Mouse (Mus musculus) cerebellum, adult 9-11 months (tissue): ENCODE measurements around the gene Nsd1.
"Not testable (repeated sequence)": the region's sequence is repeated elsewhere in the genome, so short reads cannot be mapped to it uniquely, and the experiment has no call there.

ENCODE experiments used
- DNase-seq: peaks from one replicate; pipeline ENCODE4 v3.0.0; 2022

The Nsd1 gene

DNA sequence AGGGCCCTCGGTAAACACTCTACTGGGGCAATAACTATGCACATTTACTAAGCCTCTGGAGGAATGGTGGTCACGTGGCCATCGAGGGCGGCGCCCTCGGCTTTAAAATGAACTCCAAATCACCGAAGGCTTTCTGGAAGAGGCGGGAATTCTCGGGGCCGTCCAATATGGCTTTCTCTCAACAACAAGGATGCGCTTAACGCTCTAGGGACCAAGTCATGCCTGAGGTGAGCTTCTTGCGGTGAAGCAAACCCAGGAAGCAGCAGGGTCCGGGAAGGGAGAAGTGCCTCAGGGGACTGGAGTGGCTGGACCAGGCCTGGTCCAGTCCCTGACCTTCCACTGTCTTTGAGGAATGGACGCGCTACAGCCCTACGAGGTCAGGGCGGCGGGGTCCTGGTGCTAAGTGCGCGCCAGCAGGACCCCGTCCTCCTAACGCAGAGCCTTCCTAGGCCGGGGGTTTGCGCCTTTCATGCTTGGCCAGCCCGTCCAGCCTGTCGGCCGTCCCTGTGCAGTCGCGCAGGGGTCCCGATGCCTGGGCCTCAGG, at the start of gene Nsd1:
Nsd1 (plus strand) TSS at position 134 of the 544 bp plus-strand sequence.
- DNase-seq = no peak

GRCm38 (mm10) chr13:55162365-55162764, 47.2 kb upstream of the Nsd1 start:
- no peak for DNase-seq

DNA sequence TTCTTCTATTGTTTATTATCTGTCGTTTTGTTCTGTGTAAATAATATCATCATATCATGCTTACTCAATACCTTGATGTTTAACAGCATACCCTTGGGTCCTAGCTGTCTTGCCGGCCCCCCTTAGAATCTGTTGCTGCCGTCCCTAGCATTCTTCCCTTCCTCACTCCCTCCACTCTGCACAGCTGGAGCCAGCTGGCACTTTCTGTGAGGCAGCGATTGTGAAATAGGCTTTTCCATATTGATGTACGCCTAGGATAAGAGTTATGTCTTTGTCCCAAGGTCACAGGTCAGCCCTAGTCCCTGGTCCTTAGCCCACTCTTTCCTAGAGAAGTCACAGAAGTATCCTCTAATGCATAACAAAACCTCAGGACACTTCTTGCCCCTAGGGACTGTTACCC, 46.0 kb upstream of the Nsd1 start:
- no peak for DNase-seq

GRCm38 (mm10) chr13:55165831-55166339, 43.7 kb upstream of the Nsd1 start:
- no peak for DNase-seq

DNA sequence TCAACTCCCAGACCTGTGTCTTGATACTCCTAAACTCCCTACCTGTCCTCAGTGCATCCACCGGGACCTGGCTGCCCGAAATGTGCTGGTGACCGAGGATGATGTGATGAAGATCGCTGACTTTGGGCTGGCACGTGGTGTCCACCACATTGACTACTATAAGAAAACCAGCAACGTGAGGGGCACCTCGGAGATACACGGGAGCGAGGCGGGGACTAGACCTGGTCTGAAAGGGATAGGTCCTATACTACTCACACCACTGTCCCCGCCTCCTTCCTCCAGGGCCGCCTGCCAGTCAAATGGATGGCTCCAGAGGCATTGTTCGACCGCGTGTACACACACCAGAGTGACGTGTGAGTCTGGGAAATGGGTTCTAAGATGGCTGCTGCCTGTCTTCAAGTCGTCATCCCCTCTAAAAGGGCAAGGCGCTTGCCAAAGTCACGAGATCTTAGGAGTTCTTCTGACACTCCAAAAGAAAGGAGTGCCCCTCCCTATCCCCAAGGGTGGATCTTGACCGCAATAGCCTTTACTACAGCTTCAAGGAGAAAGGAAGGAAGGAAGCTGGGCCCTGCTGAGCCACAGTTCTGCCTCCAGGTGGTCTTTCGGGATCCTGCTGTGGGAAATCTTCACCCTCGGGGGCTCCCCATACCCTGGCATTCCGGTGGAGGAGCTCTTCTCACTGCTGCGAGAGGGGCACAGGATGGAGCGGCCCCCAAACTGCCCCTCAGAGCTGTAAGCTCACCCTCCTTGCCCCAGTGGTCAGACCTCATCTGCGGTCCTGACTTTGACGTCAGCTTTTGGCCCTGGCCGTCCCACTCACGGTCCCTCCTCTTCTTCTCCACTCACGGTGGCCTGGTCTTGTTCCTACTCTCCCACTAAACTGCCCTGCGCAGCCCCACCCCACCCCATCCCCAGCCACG, 42.5 kb upstream of the Nsd1 start:
- DNase-seq = no peak

- no peak for DNase-seq
These were observed 41.8 kb upstream of the Nsd1 start for GRCm38 (mm10) chr13:55167798-55168197.

DNA sequence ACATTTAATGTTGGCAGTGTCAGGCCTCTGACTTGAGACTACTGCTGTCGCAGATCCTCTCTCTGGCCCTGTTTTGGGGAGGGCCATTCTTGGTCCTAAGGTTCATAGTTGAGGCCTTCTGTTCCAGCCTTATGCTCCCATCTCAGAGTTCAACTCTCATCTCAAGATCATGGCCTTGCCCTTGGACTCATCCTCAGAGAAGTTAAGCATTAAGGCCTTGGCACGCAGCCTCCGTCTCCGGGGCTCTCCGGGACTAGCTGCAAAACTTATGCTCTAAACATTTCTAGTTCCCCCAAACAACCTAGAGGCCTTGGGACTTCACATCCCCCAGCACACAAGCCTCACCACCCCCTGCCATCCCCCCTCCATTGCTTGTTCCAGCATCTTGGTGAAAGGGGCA, 41.3 kb upstream of the Nsd1 start:
- no peak for DNase-seq

DNA sequence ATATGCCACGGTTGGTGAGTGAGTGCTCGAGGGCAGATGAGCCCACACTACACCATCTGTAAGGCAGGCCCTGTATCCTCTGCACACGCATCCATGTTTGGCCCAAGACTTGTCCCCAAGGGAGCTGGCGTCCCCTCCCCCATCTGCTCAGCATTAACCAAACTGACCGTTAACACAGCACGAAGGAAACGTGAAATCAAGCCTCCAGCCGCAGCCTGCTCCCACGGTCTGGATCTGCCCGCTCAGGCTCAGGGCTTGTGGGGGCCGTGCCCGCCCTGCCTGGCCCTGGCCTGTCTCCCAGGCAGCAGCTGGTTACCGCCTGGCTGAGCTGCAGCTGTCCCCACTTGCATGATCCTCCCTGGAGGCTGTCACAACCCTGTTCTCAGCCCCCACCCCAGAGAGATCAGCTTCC, 40.6 kb upstream of the Nsd1 start:
- DNase-seq = no peak

DNA sequence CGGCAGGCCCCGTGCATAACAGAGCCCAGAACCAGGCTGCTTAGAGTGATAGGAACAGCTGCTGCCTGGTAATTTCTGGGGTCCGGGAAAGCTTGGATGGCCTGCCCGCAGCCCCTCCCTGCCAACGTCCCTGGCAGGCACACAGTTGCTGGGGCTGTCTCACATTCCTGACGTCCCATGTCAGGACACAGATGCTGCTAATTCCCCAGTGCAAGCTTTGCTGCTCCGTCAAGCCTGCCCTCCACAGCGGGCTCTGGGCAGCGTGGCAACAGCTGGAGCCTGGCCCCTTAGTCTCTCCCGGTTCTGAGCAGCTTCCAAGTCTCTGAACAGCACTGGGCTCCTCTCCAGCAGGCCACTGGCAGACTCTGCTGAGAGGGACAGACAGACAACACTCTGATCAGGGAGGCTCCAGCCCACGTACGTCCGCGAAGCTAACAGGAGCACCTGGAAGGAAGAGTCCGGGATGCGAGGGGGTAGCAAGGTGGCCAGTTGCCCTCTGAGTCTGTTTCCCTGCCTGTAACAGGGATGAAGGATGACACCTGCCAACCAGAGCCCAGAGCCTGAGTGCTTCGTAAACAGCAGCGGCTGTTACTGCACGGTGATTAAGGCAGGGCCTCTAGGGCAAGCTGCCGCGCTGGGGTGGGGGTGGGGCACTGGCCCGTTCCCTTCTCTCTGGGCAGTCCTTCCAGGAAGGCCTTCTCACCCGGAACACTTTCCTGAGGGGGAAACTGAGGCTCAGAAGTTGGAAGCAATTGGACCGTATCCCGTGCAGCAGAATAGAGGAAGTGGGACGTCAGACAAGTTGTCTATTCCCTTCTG, 37.9 kb upstream of the Nsd1 start:
- no peak for DNase-seq

DNA sequence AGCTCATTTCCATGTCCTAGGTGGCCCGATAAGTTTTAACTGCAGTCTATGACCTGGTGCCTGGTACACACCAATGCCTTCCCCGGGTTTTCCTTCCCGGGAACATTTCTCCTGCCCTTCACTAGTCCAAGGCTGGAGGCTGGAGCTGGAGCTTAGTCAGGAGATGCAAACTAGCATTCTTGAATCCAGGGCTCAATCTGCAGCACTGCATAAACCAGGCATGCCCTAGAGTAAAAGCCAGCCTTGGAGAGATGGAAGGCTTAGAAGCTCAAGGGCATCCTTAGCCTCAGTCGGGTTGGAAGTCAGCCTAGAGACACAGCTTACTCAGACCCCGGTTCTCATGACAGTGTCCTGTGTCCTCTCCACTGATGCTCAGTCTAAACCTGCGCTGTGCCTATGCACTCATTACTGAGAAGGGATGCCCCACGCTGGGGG, 37.2 kb upstream of the Nsd1 start:
- no peak for DNase-seq

DNA sequence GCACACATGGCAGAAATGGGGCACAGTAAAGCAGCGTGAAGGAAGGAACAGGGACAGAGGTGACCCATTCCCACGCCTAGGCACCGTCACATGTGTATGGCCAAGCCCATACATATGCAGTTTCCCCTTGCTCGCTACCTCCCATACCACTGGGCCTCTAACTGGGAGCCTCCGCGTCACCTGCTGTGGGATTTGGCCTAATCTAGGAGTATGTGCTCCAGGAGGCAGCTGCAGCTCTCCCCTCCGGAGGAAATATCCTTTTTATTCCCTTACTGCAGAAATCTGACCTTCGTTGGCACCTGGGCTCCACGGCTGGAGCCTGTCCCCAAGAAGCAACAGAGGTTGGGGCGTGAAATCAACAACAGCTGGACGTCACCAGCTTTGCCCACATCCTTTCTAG, 35.2 kb upstream of the Nsd1 start:
- DNase-seq = no peak

GRCm38 (mm10) chr13:55176265-55176664, 33.3 kb upstream of the Nsd1 start:
- DNase-seq = no peak

DNA sequence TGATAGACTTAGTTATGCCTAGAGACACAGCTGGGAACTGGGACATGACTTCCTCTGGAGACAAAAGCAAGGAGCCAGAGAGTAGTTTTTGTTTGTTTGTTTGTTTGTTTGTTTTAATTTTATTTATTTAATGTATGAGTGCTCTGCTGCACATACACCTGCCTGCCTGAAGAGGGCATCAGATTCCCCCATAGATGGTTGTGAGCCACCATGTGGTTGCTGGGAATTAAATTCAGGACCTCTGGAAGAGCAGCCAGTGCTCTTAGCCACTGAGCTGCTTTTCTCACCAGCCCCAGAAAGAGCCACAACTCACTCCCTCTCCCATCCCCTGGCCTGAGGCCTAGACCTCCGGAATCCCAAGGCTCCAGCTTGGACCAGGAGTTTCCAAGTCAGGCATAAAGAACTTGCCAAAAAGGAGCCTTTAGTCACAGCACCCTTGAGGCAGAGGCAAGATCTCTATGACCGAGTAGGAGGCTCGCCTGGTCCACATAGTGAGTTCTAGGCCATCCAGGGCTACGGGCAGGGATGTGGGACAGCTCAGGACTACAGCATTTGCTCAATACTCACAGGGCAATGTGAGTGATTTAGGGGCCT, 31.6 kb upstream of the Nsd1 start:
- DNase-seq = no peak

GRCm38 (mm10) chr13:55178556-55178955, 31.0 kb upstream of the Nsd1 start:
- DNase-seq = peak; percentile 69

DNA sequence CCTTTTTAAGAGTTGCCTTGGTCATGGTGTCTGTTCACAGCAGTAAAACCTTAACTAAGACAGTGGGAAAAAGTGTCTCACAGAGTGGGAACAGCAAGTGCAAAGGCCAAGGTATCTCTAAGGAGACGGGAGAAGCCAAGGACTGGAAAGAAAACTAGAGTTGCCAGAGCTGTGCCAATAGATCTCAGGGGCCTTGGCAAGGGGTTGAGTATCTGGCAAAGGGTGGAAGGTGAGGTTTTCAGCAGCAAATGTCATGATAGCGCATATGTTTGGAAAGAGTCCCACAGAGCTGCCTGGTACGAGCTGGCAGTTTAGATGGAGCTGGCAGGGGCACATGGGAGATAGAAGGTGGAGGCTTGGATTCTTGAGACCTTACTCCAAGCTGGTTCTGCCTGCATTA, 30.0 kb upstream of the Nsd1 start:
- peak; percentile 43 for DNase-seq

DNA sequence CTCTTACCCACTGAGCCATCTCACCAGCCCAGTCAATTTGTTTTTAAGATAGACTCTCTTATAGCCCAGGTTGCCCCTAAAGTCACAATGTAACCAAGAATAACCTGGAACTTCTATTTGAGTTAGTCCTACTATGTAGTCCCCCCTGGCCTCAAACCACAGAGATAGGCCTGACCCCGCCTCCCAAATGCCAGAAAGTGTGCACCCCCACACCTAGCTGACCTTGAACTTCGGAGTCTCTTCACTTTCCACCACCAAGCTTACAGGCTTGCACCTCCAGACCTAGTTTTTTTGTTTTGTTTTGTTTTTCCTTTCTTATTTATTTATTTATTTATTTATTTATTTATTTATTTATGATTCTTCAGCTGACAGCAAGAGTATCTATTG, 27.8 kb upstream of the Nsd1 start:
- DNase-seq = no peak

- peak; percentile 80 for DNase-seq
These were observed 27.2 kb upstream of the Nsd1 start for GRCm38 (mm10) chr13:55182173-55182894.

GRCm38 (mm10) chr13:55183382-55183781, 26.2 kb upstream of the Nsd1 start:
- DNase-seq = no peak

DNA sequence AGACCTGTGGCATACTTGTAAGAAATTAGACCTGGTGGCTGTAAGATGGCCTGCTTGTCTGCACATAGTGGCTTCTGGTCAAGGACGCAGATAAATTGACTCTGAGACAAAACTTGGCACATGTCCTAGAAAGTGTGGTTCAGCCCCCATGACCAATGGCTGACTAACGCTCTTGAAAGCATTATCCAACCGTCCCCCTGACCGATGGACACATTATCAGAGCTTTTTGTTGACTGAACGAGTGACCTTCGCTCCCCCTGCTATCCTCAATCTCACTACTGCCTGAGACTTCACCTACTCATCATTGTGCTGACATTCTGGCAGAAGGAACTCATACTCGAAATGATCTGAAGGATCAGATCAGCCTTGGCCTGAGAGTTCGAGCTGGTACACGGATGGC, 22.5 kb upstream of the Nsd1 start:
- not testable (repeated sequence) for DNase-seq

GRCm38 (mm10) chr13:55189531-55190107, 20.0 kb upstream of the Nsd1 start:
- DNase-seq = no peak

- DNase-seq = peak; percentile 97
These were observed 19.3 kb upstream of the Nsd1 start for GRCm38 (mm10) chr13:55190121-55190868.
